Mouse (Mus musculus) cerebellum, adult (tissue): ENCODE measurements at regions not wholly inside any gene's neighbourhood (a gene's known extent, or its start where the extent isn't known, plus 50 kb on each side); places are given as distances from the start of the nearest gene placed in this dataset.
A peak's percentile ranks its signal among the peaks of the same experiment; 100 is the strongest.

Experiments
- ATAC-seq: cut with Nextera tagmentation; 2 replicates; pipeline ENCODE4 v1.9.2; 2017; ENCODE audit warnings: mild to moderate bottlenecking, moderate library complexity, mixed read lengths; ENCODE audit not compliant: insufficient number of reproducible peaks, low FRiP score, low TSS enrichment

- no peak for ATAC-seq
Measured at GRCm38 (mm10) chr3:48911758-48912157, 845.4 kb downstream of the Pcdh18 start.

GRCm38 (mm10) chr3:48890403-48890802, 866.7 kb downstream of the Pcdh18 start:
- ATAC-seq, result no peak

- no peak for ATAC-seq
Measured at GRCm38 (mm10) chr3:48887885-48888284, 869.2 kb downstream of the Pcdh18 start.

- ATAC-seq, result no peak
Measured at GRCm38 (mm10) chr3:48869527-48869926, 887.6 kb downstream of the Pcdh18 start.

- peak; percentile 40; the same call in 1 of the 2 replicates for ATAC-seq
Measured at GRCm38 (mm10) chr3:48846049-48846653, 911.0 kb downstream of the Pcdh18 start.

- ATAC-seq, result no peak
Measured at GRCm38 (mm10) chr3:48840692-48841091, 916.4 kb downstream of the Pcdh18 start.

- no peak for ATAC-seq
Measured at GRCm38 (mm10) chr3:48823360-48823759, 933.8 kb downstream of the Pcdh18 start.

- no peak for ATAC-seq
Measured at GRCm38 (mm10) chr3:48804398-48804797, 952.7 kb downstream of the Pcdh18 start.

- ATAC-seq, result no peak
Measured at GRCm38 (mm10) chr3:48771709-48772108, 985.4 kb downstream of the Pcdh18 start.
